Mouse (Mus musculus) gastrocnemius, adult 2 months (tissue): ENCODE measurements at regions not wholly inside any gene's neighbourhood (a gene's known extent, or its start where the extent isn't known, plus 50 kb on each side); places are given as distances from the start of the nearest gene placed in this dataset.

Experiments used
- DNase-seq: peaks from one replicate; pipeline ENCODE4 v3.0.0; 2022
- H3K27ac ChIP-seq: fragments of 200-600 bp; 2 replicates; pipeline ENCODE4 v1.8.1; 2022; ENCODE audit warnings: mild to moderate bottlenecking
- H3K4me3 ChIP-seq: fragments of 200-600 bp; 2 replicates; pipeline ENCODE4 v1.8.1; 2022; ENCODE audit warnings: mild to moderate bottlenecking, moderate library complexity
- CTCF ChIP-seq: fragments of 200-600 bp; IDR thresholded peaks from 2 replicates; pipeline ENCODE4 v1.8.1; 2022; ENCODE audit warnings: antibody characterized with exemption, mild to moderate bottlenecking, moderate library complexity
- intact Hi-C: fragments of 180-260 bp; cut with DNase I; formaldehyde crosslinking; loops from one replicate; pipeline ENCODE4 v1.15.1; 2025

GRCm38 (mm10) chr14:76313424-76314190, 101.2 kb upstream of the Tsc22d1 start:
- intact Hi-C loops: loop anchor here (5.0 kb wide), 2 partner anchors 96 to 99 kb away; partner anchors contain the start of gene Tsc22d1

GRCm38 (mm10) chr14:76318438-76318837, 96.3 kb upstream of the Tsc22d1 start:
- intact Hi-C loops: loop anchor here (5.0 kb wide), 1 partner anchor 59 kb away; no protein-coding TSS in a partner anchor
- H3K4me3 ChIP-seq: no peak overlapping the region
- peak; percentile 66 for DNase-seq
- H3K27ac ChIP-seq: peak overlapping the region; percentile 80
- TF ChIP-seq CTCF: no peak

More at GRCm38 (mm10) chr14:76313424-76314190, 101.2 kb upstream of the Tsc22d1 start:
- no peak for DNase-seq
- H3K4me3 ChIP-seq: no peak overlapping the region
- peak overlapping the region; percentile 20; the same call in 1 of the 2 replicates for H3K27ac ChIP-seq
- TF ChIP-seq CTCF: no peak

- H3K4me3 ChIP-seq: no peak overlapping the region
- no peak for TF ChIP-seq CTCF
- DNase-seq: no peak
- H3K27ac ChIP-seq: peak overlapping the region; percentile 48; the same call in 1 of the 2 replicates
- intact Hi-C loops: no loop called here
These were observed 90.5 kb upstream of the Tsc22d1 start for GRCm38 (mm10) chr14:76324246-76324645.

GRCm38 (mm10) chr14:76329983-76330382, 84.8 kb upstream of the Tsc22d1 start:
- no peak overlapping the region for H3K4me3 ChIP-seq
- H3K27ac ChIP-seq: no peak overlapping the region
- intact Hi-C loops: no loop called here
- TF ChIP-seq CTCF: no peak
- no peak for DNase-seq

GRCm38 (mm10) chr14:76331497-76332335, 83.0 kb upstream of the Tsc22d1 start:
- no peak for DNase-seq
- Histone ChIP-seq H3K4me3 (no peak overlapping the region), H3K27ac (no peak overlapping the region)
- no peak for TF ChIP-seq CTCF
- intact Hi-C loops: no loop called here

DNA sequence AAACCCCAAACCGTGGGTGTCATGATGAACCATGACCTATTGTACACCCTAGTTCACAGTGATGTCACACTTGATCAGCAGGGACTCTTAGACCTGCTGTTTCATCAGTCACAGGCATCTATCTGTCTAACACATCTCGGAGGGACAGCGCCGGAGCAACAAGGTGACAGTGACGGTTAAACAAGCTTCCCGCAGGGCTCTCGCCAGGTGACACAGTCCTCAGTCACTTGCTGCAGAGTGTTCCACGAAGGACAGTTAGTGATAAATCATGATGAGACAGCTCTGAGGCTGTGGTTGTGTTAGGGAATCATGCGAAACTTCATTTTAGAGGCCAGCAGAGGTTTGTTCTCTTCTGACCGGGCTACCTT, 82.4 kb upstream of the Tsc22d1 start:
- no peak overlapping the region for H3K4me3 ChIP-seq
- no peak for TF ChIP-seq CTCF
- no peak for DNase-seq
- intact Hi-C loops: no loop called here
- no peak overlapping the region for H3K27ac ChIP-seq

GRCm38 (mm10) chr14:76340789-76341188, 74.0 kb upstream of the Tsc22d1 start:
- no peak for TF ChIP-seq CTCF
- intact Hi-C loops: no loop called here
- H3K4me3 ChIP-seq: no peak overlapping the region

GRCm38 (mm10) chr14:76341226-76341625, 73.5 kb upstream of the Tsc22d1 start:
- no peak for TF ChIP-seq CTCF
- no peak for DNase-seq

More at GRCm38 (mm10) chr14:76340789-76341188, 74.0 kb upstream of the Tsc22d1 start:
- no peak overlapping the region for H3K27ac ChIP-seq
- no peak for DNase-seq

GRCm38 (mm10) chr14:76351856-76352255, 62.9 kb upstream of the Tsc22d1 start:
- TF ChIP-seq CTCF: no peak
- no peak overlapping the region for H3K27ac ChIP-seq
- H3K4me3 ChIP-seq: no peak overlapping the region
- no peak for DNase-seq
- intact Hi-C loops: no loop called here

More at GRCm38 (mm10) chr14:76341226-76341625, 73.5 kb upstream of the Tsc22d1 start:
- H3K4me3 ChIP-seq: no peak overlapping the region
- H3K27ac ChIP-seq: no peak overlapping the region
- intact Hi-C loops: no loop called here

DNA sequence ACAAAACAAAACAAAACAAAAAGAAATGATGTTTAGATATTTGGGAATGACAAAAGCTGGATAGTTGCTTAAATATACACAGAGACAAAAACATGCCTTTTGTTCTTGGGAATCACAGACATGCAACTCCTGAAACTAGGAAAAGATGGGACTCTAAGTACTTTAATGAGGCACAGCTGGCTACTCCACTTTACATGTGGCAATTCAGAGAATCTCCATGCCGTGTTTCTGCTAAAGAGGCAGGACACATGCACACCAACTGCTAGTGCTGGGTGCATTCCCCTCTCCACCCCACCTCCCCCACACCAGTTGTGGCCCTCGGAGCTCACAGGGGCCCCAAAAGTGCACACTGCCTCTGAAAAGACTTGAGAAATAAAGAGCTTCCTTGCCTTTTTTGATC, 58.6 kb upstream of the Tsc22d1 start:
- H3K4me3 ChIP-seq: no peak overlapping the region
- intact Hi-C loops: no loop called here

DNA sequence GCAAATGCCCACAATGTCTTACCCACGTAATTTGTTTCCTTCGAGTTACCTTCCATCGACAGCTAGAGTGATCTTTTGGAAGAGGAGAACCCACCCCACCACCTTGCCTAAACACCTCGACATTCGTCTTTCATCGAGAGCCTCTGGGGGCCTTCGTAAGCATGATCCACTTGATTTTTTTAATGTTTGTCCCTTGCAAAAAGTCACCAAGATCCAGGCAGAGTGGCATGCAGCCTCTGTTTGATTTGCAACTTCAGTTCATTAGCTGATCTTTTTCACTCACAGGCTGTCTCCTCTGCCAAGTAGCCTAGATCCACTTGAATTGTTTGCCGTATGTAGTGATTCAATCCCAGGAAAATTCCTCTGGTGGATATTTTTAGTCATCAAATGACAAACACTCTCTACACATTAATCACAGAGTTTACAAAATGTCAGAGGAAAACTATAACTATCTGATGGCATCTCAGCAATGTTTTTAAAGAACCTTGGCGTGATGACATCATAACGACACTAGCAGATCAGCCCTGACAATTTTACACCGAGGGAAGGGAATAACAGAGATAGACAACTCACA, 54.8 kb upstream of the Tsc22d1 start:
- DNase-seq: no peak
- Histone ChIP-seq H3K4me3 (no peak overlapping the region), H3K27ac (peak overlapping the region; percentile 4; the same call in 1 of the 2 replicates)
- intact Hi-C loops: no loop called here
- no peak for TF ChIP-seq CTCF

More for the DNA sequence above, 58.6 kb upstream of the Tsc22d1 start:
- no peak for TF ChIP-seq CTCF
- no peak overlapping the region for H3K27ac ChIP-seq
- no peak for DNase-seq

DNA sequence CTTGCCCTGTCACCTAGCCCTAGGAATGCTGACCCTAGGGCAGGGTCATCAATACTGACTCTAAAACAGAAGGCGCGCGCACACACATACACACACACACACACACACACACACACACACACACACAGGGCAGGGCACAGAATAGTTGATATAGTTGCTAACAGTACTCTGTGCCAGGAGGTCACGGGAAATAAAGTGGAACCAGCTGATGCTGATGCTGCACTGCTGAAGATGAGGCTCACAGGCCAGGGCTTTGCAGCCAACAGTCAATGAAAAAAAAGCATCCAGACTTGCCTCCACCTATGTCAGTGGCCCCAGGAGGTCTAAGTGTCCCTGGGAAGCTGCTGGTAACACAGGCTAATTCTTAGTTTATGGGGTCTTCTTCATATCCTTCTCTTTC, 50.7 kb upstream of the Tsc22d1 start:
- Histone ChIP-seq H3K27ac (no peak overlapping the region), H3K4me3 (no peak overlapping the region)
- no peak for TF ChIP-seq CTCF
- no peak for DNase-seq
- intact Hi-C loops: no loop called here
